ENCODE assay signal across 19 mouse cellular contexts in genomic region chr7:31153536-31154320, GRCm38 (mm10). TPM values are rescaled to one million over a fixed set of nuclear protein-coding genes. Genes with fewer than 3 reads are reported as not detected.
DNase-seq lines count a peak whose midpoint lies in the region; ATAC-seq and TF ChIP-seq lines count a peak whose summit lies in the region.
"Had no signal": no experiment of that assay in that cellular context is flagged by ENCODE, and none has a peak within 500 bp of the region (broad histone marks: within the 10 kb centered on the region; RNA-seq: fewer than 3 reads in every experiment).

No protein-coding gene starts in this region.

- H3K4me1 ChIP-seq in heart, embryonic 10.5 days = peaks cover 44% of the 10 kb centered on the region
- 0 out of 2 replicates have a peak, but pooled peaks cover 2% of the 10 kb centered on the region for H3K4me1 ChIP-seq in stomach, postnatal 0 days (replicated peaks; ENCODE audit: control insufficient read depth, insufficient read depth)
- H3K4me1 ChIP-seq in kidney, embryonic 14.5 days (ENCODE audit: control insufficient read depth, insufficient read depth, low read length) = peaks cover 28% of the 10 kb centered on the region

- no peak overlapping the region for H3K27ac ChIP-seq in heart, embryonic 10.5 days
- 0 out of 2 replicates have a peak overlapping the region, but pooled peaks have one; percentile 30 for H3K27ac ChIP-seq in stomach, postnatal 0 days (replicated peaks)
- H3K27ac ChIP-seq in kidney, embryonic 14.5 days (ENCODE audit: low read depth, low read length) = no peak overlapping the region
- H3K27ac ChIP-seq: embryonic facial prominence, embryonic 13.5 days; heart, embryonic 15.5 days; hindbrain, embryonic 12.5 days; liver, embryonic 14.5 days; neural tube, embryonic 13.5 days had no signal

- TF ChIP-seq EP300 in stomach, postnatal 0 days (optimal IDR thresholded peaks at IDR 0.05) = no peak

- peak; percentile 82 for DNase-seq in heart, adult 11 months
- DNase-seq in heart, embryonic 10.5 days (ENCODE audit: low spot score) = no peak
- peak; percentile 89 for DNase-seq in CD4-positive helper T cell, adult 2 months (ENCODE audit: low read depth, low spot score)
- DNase-seq in stomach, postnatal 0 days (ENCODE audit: low spot score) = no peak
- DNase-seq in urinary bladder, postnatal 10 days (ENCODE audit: low spot score) = no peak
- DNase-seq: cerebellum, adult 11 months; gastrocnemius, postnatal 36 days; lung, postnatal 14 days; spleen, adult 18-20 months had no signal

- no peak overlapping the region for H3K4me2 ChIP-seq in stomach, postnatal 0 days (replicated peaks; ENCODE audit: low read depth)
- no peak overlapping the region for H3K4me2 ChIP-seq in kidney, embryonic 14.5 days (replicated peaks; ENCODE audit: low read depth, low read length)
- H3K4me2 ChIP-seq: embryonic facial prominence, embryonic 13.5 days; heart, embryonic 15.5 days; hindbrain, embryonic 12.5 days; neural tube, embryonic 13.5 days had no signal

- H3K36me3 ChIP-seq in heart, embryonic 10.5 days = no peaks in the 10 kb centered on the region
- H3K36me3 ChIP-seq in stomach, postnatal 0 days (ENCODE audit: control insufficient read depth, insufficient read depth, low read length) = no peaks in the 10 kb centered on the region
- no peaks in the 10 kb centered on the region for H3K36me3 ChIP-seq in kidney, embryonic 14.5 days (ENCODE audit: control insufficient read depth, insufficient read depth, low read length)
- H3K36me3 ChIP-seq: embryonic facial prominence, embryonic 13.5 days; heart, embryonic 15.5 days; hindbrain, embryonic 12.5 days; neural tube, embryonic 13.5 days had no signal

- no peaks in the 10 kb centered on the region for H3K27me3 ChIP-seq in heart, embryonic 10.5 days (ENCODE audit: insufficient read depth, poor library complexity, severe bottlenecking)
- no peaks in the 10 kb centered on the region for H3K27me3 ChIP-seq in stomach, postnatal 0 days (ENCODE audit: control insufficient read depth, insufficient read depth, low read length)
- H3K27me3 ChIP-seq in kidney, embryonic 14.5 days (ENCODE audit: control insufficient read depth, insufficient read depth, low read length) = no peaks in the 10 kb centered on the region
- H3K27me3 ChIP-seq: embryonic facial prominence, embryonic 13.5 days; heart, embryonic 15.5 days; hindbrain, embryonic 12.5 days; neural tube, embryonic 13.5 days had no signal

- peak; percentile 55 for ATAC-seq in activated CD4-positive, CD25-positive, alpha-beta regulatory T cell, adult 4 months
- no peak for ATAC-seq in stomach, postnatal 0 days (ENCODE audit: low FRiP score, low TSS enrichment)
- ATAC-seq in kidney, embryonic 14.5 days (ENCODE audit: low FRiP score, low TSS enrichment) = no peak
- ATAC-seq in granulocyte monocyte progenitor cell, adult 5-6 weeks (replicated peaks; ENCODE audit: poor library complexity, severe bottlenecking) = no peak
- ATAC-seq: intestine, postnatal 0 days had no signal

- 0 out of 2 replicates have a peak, but pooled peaks cover 2% of the 10 kb centered on the region for H3K9me3 ChIP-seq in heart, embryonic 10.5 days
- no peaks in the 10 kb centered on the region for H3K9me3 ChIP-seq in stomach, postnatal 0 days (ENCODE audit: control insufficient read depth, low read length)
- H3K9me3 ChIP-seq in kidney, embryonic 14.5 days (ENCODE audit: control insufficient read depth, low read length) = no peaks in the 10 kb centered on the region
- H3K9me3 ChIP-seq: embryonic facial prominence, embryonic 13.5 days; heart, embryonic 15.5 days; hindbrain, embryonic 12.5 days; neural tube, embryonic 13.5 days had no signal

- 93% methylated on average over 6 of the region's 6 CpGs for WGBS in heart, embryonic 10.5 days
- 85% methylated on average over 6 of the region's 6 CpGs for WGBS in stomach, postnatal 0 days
- 91% methylated on average over 6 of the region's 6 CpGs for WGBS in kidney, embryonic 14.5 days

- H3K4me3 ChIP-seq in heart, embryonic 10.5 days = no peak overlapping the region
- no peak overlapping the region for H3K4me3 ChIP-seq in stomach, postnatal 0 days (ENCODE audit: low read depth, low read length)
- no peak overlapping the region for H3K4me3 ChIP-seq in kidney, embryonic 14.5 days (ENCODE audit: low read length)
- H3K4me3 ChIP-seq: embryonic facial prominence, embryonic 13.5 days; heart, embryonic 15.5 days; hindbrain, embryonic 12.5 days; neural tube, embryonic 13.5 days had no signal

- no peak overlapping the region for H3K9ac ChIP-seq in stomach, postnatal 0 days (ENCODE audit: low read length)
- no peak overlapping the region for H3K9ac ChIP-seq in kidney, embryonic 14.5 days (ENCODE audit: low read depth, low read length)
- H3K9ac ChIP-seq: embryonic facial prominence, embryonic 13.5 days; heart, embryonic 15.5 days; hindbrain, embryonic 12.5 days; liver, embryonic 14.5 days; neural tube, embryonic 13.5 days had no signal

- no peak for TF ChIP-seq CTCF in stomach, postnatal 0 days (IDR thresholded peaks at IDR 0.05; ENCODE audit: low read depth)

RNA-seq across cellular contexts. Expression of gene Gramd1a, which starts 2.0 kb away (rescaled TPM):
- 58.1 and 70.9 TPM in 2 replicates for polyA plus RNA-seq in heart, embryonic 10.5 days (2016; fragmentation: Nextera tagmentation; extraction: Ambion mirVana)
- polyA plus RNA-seq in activated CD4-positive, CD25-positive, alpha-beta regulatory T cell, adult 4 months (2017; shearing (Covaris generic)) = 100 to 1,000 TPM in 1 of 2 experiments, 10 to 100 TPM in 1; 81.1 to 115 TPM
- polyA plus RNA-seq in stomach, postnatal 0 days (2015; fragmentation: Nextera tagmentation; extraction: Ambion mirVana) = 14.4 and 17.4 TPM in 2 replicates
- polyA plus RNA-seq in kidney, embryonic 14.5 days (2014; fragmentation: Nextera tagmentation; extraction: Ambion mirVana) = 50.3 and 61.9 TPM in 2 replicates
- 59.3 and 77.5 TPM in 2 replicates for total RNA-seq in granulocyte monocyte progenitor cell, adult 5-6 weeks (2014; fragmentation: Nextera tagmentation)
- 21.2 and 36.5 TPM in 2 replicates for total RNA-seq in granulocyte monocyte progenitor cell, adult 5-6 weeks (2017)

RNA-seq across cellular contexts. Expression of gene Scn1b, which starts 26.9 kb away (rescaled TPM):
- 3.9 and 4.3 TPM in 2 replicates for polyA plus RNA-seq in heart, embryonic 10.5 days (2016; fragmentation: Nextera tagmentation; extraction: Ambion mirVana)
- not detected for polyA plus RNA-seq in activated CD4-positive, CD25-positive, alpha-beta regulatory T cell, adult 4 months (2017; shearing (Covaris generic))
- polyA plus RNA-seq in stomach, postnatal 0 days (2015; fragmentation: Nextera tagmentation; extraction: Ambion mirVana) = 2.3 and 2.5 TPM in 2 replicates
- 1.0 and 1.6 TPM in 2 replicates for polyA plus RNA-seq in kidney, embryonic 14.5 days (2014; fragmentation: Nextera tagmentation; extraction: Ambion mirVana)
- not detected in 2 replicates for total RNA-seq in granulocyte monocyte progenitor cell, adult 5-6 weeks (2014; fragmentation: Nextera tagmentation)
- total RNA-seq in granulocyte monocyte progenitor cell, adult 5-6 weeks (2017) = not detected in 2 replicates
- total RNA-seq: megakaryocyte-erythroid progenitor cell, adult 5-6 weeks had no signal

RNA-seq across cellular contexts. Expression of gene Hpn, which starts 38.6 kb away (rescaled TPM):
- 3.6 and 15.0 TPM in 2 replicates for polyA plus RNA-seq in heart, embryonic 10.5 days (2016; fragmentation: Nextera tagmentation; extraction: Ambion mirVana)
- 1 to 10 TPM; 4.3 to 5.6 TPM for polyA plus RNA-seq in activated CD4-positive, CD25-positive, alpha-beta regulatory T cell, adult 4 months (2017; shearing (Covaris generic))
- 17.9 and 21.7 TPM in 2 replicates for polyA plus RNA-seq in stomach, postnatal 0 days (2015; fragmentation: Nextera tagmentation; extraction: Ambion mirVana)
- 26.4 and 27.5 TPM in 2 replicates for polyA plus RNA-seq in kidney, embryonic 14.5 days (2014; fragmentation: Nextera tagmentation; extraction: Ambion mirVana)
- 11.1 TPM in 1 of 2 replicates, not detected in the other for total RNA-seq in granulocyte monocyte progenitor cell, adult 5-6 weeks (2014; fragmentation: Nextera tagmentation)
- total RNA-seq in granulocyte monocyte progenitor cell, adult 5-6 weeks (2017) = not detected in 2 replicates

Comparison
In these comparisons a context has a peak if more than half of its experiments do, and no peak if none do; other contexts are left out.
1. DNase-seq: peak in heart, adult 11 months (single experiment) and CD4-positive helper T cell, adult 2 months (single experiment); none in heart, embryonic 10.5 days (single experiment), stomach, postnatal 0 days (single experiment) and urinary bladder, postnatal 10 days (single experiment).